Mouse (Mus musculus): ENCODE results near the gene Tmem30a. TPM values are rescaled to one million over a fixed set of nuclear protein-coding genes. Genes with fewer than 3 reads are reported as not detected.

Tmem30a gene
- polyA plus RNA-seq (2015; fragmentation: Nextera tagmentation; extraction: Ambion mirVana), result 65.1 and 68.5 TPM in 2 replicates

DNA sequence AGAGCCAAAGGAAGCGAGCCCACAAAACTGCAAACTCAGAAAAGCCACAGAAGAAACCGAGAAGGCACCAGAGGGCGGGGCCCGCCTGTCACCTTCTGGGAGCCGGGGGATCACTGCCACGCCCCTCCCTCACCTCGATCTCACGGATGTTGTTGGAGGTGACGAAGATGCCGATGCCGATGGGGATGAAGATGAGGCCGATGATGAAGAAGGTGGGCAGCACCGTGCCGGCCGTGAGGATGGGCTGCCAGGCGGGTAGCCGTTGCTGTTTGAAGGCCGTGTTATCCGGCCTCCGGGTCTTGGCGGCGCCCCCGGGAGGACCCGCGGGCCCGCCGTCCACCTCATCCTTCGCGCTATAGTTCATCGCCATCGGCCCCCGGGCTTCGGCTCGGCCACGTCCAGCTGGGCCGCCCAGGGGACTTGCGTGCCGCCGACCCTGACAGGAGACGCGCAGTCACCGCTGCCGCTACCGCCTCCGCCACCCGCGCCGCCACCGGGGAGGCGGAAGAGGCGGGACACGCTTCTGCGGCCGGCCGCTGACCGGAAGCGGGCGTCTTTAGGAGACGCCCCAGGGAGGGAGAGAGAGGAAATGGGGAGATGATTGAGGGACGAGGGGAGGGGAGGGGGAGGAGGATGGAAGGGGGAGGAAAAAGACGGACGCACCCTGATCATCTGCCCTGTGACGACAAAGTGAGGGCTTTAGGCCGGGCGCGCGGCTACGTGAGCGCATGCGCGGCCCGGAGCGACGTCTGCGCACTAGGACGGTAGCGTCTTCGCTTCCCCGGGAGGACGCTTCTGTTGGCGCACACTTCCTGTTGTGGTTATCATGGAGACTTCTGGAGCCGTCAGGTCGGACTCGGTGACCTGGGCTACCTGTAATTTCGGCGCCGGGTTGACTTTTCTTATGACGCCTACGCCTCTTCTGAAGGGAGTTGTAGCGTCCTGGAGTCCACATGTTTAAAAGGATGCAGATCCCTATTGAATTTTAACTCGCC, at the start of gene Tmem30a:
TSS of gene Tmem30a (minus strand) at position 667 of the 995 bp plus-strand sequence.
- Histone ChIP-seq H3K36me3 (no peaks in the 10 kb centered on the region), H3K4me1 (peaks cover 7% of the 10 kb centered on the region; the same call in 1 of the 2 replicates), H3K27me3 (no peaks in the 10 kb centered on the region), H3K9ac (peak within 1 kb of the TSS; percentile 91), H3K4me3 (replicated peaks) (peak within 1 kb of the TSS; percentile 98), H3K4me2 (replicated peaks) (peak within 1 kb of the TSS; percentile 59), H3K27ac (replicated peaks) (peak within 1 kb of the TSS; percentile 96), H3K9me3 (replicated peaks) (no peaks in the 10 kb centered on the region)
- peak; percentile 98 for ATAC-seq (ENCODE audit: insufficient number of reproducible peaks, low FRiP score, low TSS enrichment, low read depth)
- WGBS, result under 1% methylated on average over 80 of the region's 91 CpGs

GRCm38 (mm10) chr9:79842615-79843014, 49.3 kb upstream of the Tmem30a start:
- ATAC-seq (ENCODE audit: insufficient number of reproducible peaks, low FRiP score, low TSS enrichment, low read depth), result no peak
- H3K9me3 ChIP-seq (replicated peaks), result no peaks in the 10 kb centered on the region
- H3K4me2 ChIP-seq (replicated peaks), result no peak overlapping the region
- no peak overlapping the region for H3K27ac ChIP-seq (replicated peaks)
- H3K4me1 ChIP-seq, result no peaks in the 10 kb centered on the region
- no peaks in the 10 kb centered on the region for H3K36me3 ChIP-seq
- H3K4me3 ChIP-seq (replicated peaks), result no peak overlapping the region
- H3K9ac ChIP-seq, result no peak overlapping the region
- 76% methylated on average over 6 of the region's 6 CpGs for WGBS
- no peaks in the 10 kb centered on the region for H3K27me3 ChIP-seq

DNA sequence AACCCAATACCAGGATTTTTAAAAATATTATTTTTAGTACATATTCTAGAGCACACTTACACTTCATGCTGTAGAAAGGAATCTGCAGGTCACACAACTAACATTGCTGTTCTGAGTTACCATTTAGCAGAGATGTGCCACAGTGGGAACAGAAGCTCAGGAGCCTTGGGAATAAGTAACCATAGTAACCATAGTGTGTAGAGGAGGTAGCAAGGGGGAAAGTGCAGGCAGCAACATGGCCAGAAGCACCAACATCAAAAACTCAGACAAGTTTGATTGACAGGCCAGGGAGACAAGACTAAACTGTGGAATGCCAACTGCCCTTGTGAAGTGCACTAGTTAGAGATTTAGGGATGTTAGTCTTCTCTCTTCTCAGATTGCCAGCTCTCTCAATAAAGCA, 48.7 kb upstream of the Tmem30a start:
- H3K4me3 ChIP-seq (replicated peaks), result no peak overlapping the region
- no peak for ATAC-seq (ENCODE audit: insufficient number of reproducible peaks, low FRiP score, low TSS enrichment, low read depth)
- H3K4me1 ChIP-seq, result no peaks in the 10 kb centered on the region
- H3K9ac ChIP-seq, result no peak overlapping the region
- H3K9me3 ChIP-seq (replicated peaks), result no peaks in the 10 kb centered on the region
- H3K27ac ChIP-seq (replicated peaks), result no peak overlapping the region
- no peaks in the 10 kb centered on the region for H3K27me3 ChIP-seq
- no peaks in the 10 kb centered on the region for H3K36me3 ChIP-seq
- no peak overlapping the region for H3K4me2 ChIP-seq (replicated peaks)

DNA sequence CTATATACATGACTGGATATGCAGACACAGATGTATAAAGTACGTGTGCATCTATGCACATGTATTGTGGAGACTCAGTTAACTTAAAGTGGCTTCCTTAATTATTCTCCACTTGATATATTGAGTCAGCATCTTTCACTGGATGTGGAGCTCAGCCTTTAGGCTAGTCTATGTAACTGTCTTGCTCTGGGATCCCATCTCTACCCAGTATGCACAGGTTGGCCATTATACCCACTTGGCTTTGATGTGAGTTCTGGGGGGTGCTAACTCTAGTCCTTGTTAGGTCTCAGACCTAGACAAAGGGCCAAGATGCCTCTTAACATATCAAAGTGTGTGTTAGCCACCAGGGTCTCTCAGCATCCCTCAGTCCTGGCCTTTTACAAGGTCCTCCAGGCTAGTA, 38.0 kb upstream of the Tmem30a start:
- no peak overlapping the region for H3K4me3 ChIP-seq (replicated peaks)
- no peaks in the 10 kb centered on the region for H3K36me3 ChIP-seq
- 95% methylated on average over 1 of the region's 1 CpGs for WGBS
- H3K4me1 ChIP-seq, result no peaks in the 10 kb centered on the region
- no peak overlapping the region for H3K4me2 ChIP-seq (replicated peaks)
- H3K27ac ChIP-seq (replicated peaks), result no peak overlapping the region
- H3K9ac ChIP-seq, result no peak overlapping the region
- ATAC-seq (ENCODE audit: insufficient number of reproducible peaks, low FRiP score, low TSS enrichment, low read depth), result no peak
- no peaks in the 10 kb centered on the region for H3K9me3 ChIP-seq (replicated peaks)
- no peaks in the 10 kb centered on the region for H3K27me3 ChIP-seq

DNA sequence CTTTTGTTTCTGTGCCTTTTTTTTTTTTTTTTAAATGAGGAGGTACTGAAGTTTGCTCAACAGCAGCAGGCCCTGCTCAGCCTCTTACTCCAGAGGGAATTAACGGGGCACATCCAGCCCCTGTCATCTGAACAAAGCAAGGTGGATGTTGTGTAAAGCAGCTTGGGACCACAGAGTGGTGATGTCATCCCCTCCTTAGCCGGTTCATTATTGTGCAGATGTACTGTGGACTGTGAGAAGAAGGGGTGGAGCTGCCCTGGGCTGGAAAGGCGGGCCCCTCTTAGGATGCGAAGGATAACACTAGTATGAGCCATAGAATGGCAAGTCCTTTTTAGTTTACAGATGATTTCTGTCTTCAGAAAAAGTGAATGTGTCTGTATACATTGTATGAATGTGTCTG, 37.6 kb upstream of the Tmem30a start:
- H3K27ac ChIP-seq (replicated peaks), result no peak overlapping the region
- 37% methylated on average over 4 of the region's 4 CpGs for WGBS

GRCm38 (mm10) chr9:79829842-79830800, 36.8 kb upstream of the Tmem30a start:
- Histone ChIP-seq H3K36me3 (no peaks in the 10 kb centered on the region), H3K27ac (replicated peaks) (no peak overlapping the region), H3K4me3 (replicated peaks) (no peak overlapping the region), H3K27me3 (no peaks in the 10 kb centered on the region), H3K9me3 (replicated peaks) (no peaks in the 10 kb centered on the region), H3K4me2 (replicated peaks) (peak overlapping the region; percentile 15; the same call in 1 of the 2 replicates), H3K4me1 (no peaks in the 10 kb centered on the region), H3K9ac (no peak overlapping the region)
- 63% methylated on average over 23 of the region's 23 CpGs for WGBS
- ATAC-seq (ENCODE audit: insufficient number of reproducible peaks, low FRiP score, low TSS enrichment, low read depth), result no peak

More for the DNA sequence above, 37.6 kb upstream of the Tmem30a start:
- ATAC-seq (ENCODE audit: insufficient number of reproducible peaks, low FRiP score, low TSS enrichment, low read depth), result peak; percentile 39; the same call in 1 of the 2 replicates
- Histone ChIP-seq H3K4me3 (replicated peaks) (no peak overlapping the region), H3K36me3 (no peaks in the 10 kb centered on the region), H3K4me2 (replicated peaks) (no peak overlapping the region), H3K9me3 (replicated peaks) (no peaks in the 10 kb centered on the region), H3K27me3 (no peaks in the 10 kb centered on the region), H3K4me1 (no peaks in the 10 kb centered on the region), H3K9ac (no peak overlapping the region)

- Histone ChIP-seq H3K27ac (replicated peaks) (no peak overlapping the region), H3K4me1 (no peaks in the 10 kb centered on the region), H3K9ac (no peak overlapping the region), H3K27me3 (no peaks in the 10 kb centered on the region), H3K36me3 (no peaks in the 10 kb centered on the region), H3K4me2 (replicated peaks) (no peak overlapping the region), H3K4me3 (replicated peaks) (no peak overlapping the region), H3K9me3 (replicated peaks) (no peaks in the 10 kb centered on the region)
- WGBS, result 64% methylated on average over 2 of the region's 2 CpGs
- ATAC-seq (ENCODE audit: insufficient number of reproducible peaks, low FRiP score, low TSS enrichment, low read depth), result no peak
Measured at GRCm38 (mm10) chr9:79827072-79827471, 33.8 kb upstream of the Tmem30a start.

- Histone ChIP-seq H3K9ac (no peak overlapping the region), H3K27ac (replicated peaks) (no peak overlapping the region), H3K36me3 (no peaks in the 10 kb centered on the region), H3K4me1 (no peaks in the 10 kb centered on the region), H3K4me2 (replicated peaks) (no peak overlapping the region), H3K9me3 (replicated peaks) (no peaks in the 10 kb centered on the region), H3K4me3 (replicated peaks) (no peak overlapping the region), H3K27me3 (no peaks in the 10 kb centered on the region)
- ATAC-seq (ENCODE audit: insufficient number of reproducible peaks, low FRiP score, low TSS enrichment, low read depth), result no peak
- WGBS, result 51% methylated on average over 7 of the region's 7 CpGs
Measured at GRCm38 (mm10) chr9:79825526-79825925, 32.2 kb upstream of the Tmem30a start.

DNA sequence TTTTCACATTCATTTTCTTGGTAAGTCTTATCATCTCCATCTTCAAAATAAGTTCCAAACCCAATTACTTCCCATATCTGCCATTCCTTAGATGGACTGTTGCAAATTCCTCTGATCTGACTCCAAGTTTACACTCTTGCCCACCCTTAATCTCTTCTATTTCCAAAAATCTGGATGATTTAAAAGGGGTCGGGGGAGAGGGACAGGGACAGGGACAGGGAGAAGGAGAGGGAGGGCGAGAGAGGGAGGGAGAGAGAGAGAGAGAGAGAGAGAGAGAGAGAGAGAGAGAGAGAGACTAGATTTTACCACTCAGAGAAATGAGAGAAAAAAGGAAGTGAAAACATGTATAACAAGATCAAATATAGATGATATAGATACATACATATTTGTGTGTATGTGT, 30.5 kb upstream of the Tmem30a start:
- no peak for ATAC-seq (ENCODE audit: insufficient number of reproducible peaks, low FRiP score, low TSS enrichment, low read depth)
- no peaks in the 10 kb centered on the region for H3K27me3 ChIP-seq
- no peak overlapping the region for H3K27ac ChIP-seq (replicated peaks)
- H3K4me3 ChIP-seq (replicated peaks), result no peak overlapping the region
- H3K36me3 ChIP-seq, result no peaks in the 10 kb centered on the region
- H3K9ac ChIP-seq, result no peak overlapping the region
- H3K9me3 ChIP-seq (replicated peaks), result no peaks in the 10 kb centered on the region
- H3K4me2 ChIP-seq (replicated peaks), result no peak overlapping the region
- H3K4me1 ChIP-seq, result no peaks in the 10 kb centered on the region
- 79% methylated on average over 2 of the region's 2 CpGs for WGBS

- H3K4me3 ChIP-seq (replicated peaks), result no peak overlapping the region
- no peaks in the 10 kb centered on the region for H3K4me1 ChIP-seq
- no peak for ATAC-seq (ENCODE audit: insufficient number of reproducible peaks, low FRiP score, low TSS enrichment, low read depth)
- H3K36me3 ChIP-seq, result no peaks in the 10 kb centered on the region
- no peak overlapping the region for H3K27ac ChIP-seq (replicated peaks)
- no peaks in the 10 kb centered on the region for H3K9me3 ChIP-seq (replicated peaks)
- H3K27me3 ChIP-seq, result no peaks in the 10 kb centered on the region
- H3K4me2 ChIP-seq (replicated peaks), result no peak overlapping the region
- H3K9ac ChIP-seq, result no peak overlapping the region
- 67% methylated on average over 4 of the region's 4 CpGs for WGBS
Measured at GRCm38 (mm10) chr9:79823438-79823837, 30.1 kb upstream of the Tmem30a start.

GRCm38 (mm10) chr9:79816464-79816863, 23.2 kb upstream of the Tmem30a start:
- H3K27me3 ChIP-seq, result no peaks in the 10 kb centered on the region
- H3K4me3 ChIP-seq (replicated peaks), result no peak overlapping the region
- no peak overlapping the region for H3K27ac ChIP-seq (replicated peaks)
- H3K9ac ChIP-seq, result no peak overlapping the region
- no peak overlapping the region for H3K4me2 ChIP-seq (replicated peaks)
- no peak for ATAC-seq (ENCODE audit: insufficient number of reproducible peaks, low FRiP score, low TSS enrichment, low read depth)
- H3K36me3 ChIP-seq, result no peaks in the 10 kb centered on the region
- 83% methylated on average over 5 of the region's 5 CpGs for WGBS
- peaks cover 8% of the 10 kb centered on the region; the same call in 1 of the 2 replicates for H3K9me3 ChIP-seq (replicated peaks)
- no peaks in the 10 kb centered on the region for H3K4me1 ChIP-seq

Data from embryonic facial prominence, embryonic 15.5 days (tissue).